Mouse (Mus musculus): ENCODE measurements around the gene Gab2.

Gene Gab2

GRCm38 (mm10) chr7:97315656-97316055, 234.3 kb downstream of the Gab2 start:
- DNase-seq (ENCODE audit: low spot score) = no peak

DNA sequence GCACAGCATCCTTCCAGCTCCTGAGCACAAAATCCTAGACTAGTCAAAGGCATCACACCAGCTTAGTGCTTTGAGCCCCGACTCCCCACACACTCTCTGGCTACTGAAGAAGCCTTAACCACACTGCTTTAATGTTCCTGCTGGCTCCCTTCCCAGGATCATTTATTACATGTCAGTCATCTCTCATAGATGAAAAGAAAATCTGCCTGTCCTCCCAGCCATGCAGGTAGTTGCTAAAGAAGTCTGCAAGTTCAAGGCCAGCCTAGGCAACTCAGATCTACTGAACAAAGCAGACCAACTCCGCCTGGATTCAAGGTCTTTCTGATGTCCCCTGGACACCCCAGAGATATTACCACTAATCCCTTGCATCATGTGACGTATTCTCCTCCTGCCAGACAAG, 236.3 kb downstream of the Gab2 start:
- no peak for DNase-seq (ENCODE audit: low spot score)

DNA sequence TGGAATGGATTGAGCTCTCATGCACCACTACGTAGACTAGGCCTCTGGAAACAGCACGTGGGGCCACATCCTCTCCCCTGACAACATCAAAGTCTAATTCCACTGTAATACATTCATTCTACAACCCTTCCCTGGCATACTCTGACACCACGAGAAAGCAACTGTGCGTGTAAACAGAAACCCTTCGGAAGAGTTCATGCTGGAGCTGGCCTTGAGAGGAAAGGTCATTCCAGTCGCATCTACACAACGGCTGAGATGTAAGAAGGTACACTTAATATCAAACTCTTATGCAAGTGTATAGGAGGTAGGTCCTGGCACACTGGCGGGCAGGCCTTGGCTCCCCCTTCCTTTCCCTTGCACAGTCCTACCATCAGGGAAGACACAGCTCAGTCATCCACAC, 243.0 kb downstream of the Gab2 start:
- DNase-seq (ENCODE audit: low spot score) = no peak

GRCm38 (mm10) chr7:97325156-97325985, 244.0 kb downstream of the Gab2 start:
- no peak for DNase-seq (ENCODE audit: low spot score)

DNA sequence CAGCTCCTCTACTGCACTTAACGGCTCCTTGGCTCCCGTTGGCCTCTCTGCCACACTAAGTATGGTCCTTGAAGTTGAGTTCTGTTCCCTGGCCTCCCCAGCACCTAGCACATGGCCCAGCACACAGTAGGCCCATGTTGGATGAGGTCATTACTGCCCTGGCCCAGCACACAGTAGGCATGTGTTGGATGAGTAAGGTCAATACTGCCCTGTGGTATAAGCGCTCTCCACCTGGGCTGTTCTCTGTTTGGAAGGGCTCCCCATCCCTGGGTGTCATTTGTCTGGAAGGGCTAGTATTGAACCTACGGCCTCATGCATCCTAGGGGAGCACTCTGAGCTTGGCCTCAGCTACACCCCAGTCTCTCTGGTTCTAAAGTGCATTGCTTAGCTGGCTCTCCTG, 246.0 kb downstream of the Gab2 start:
- no peak for DNase-seq (ENCODE audit: low spot score)

DNA sequence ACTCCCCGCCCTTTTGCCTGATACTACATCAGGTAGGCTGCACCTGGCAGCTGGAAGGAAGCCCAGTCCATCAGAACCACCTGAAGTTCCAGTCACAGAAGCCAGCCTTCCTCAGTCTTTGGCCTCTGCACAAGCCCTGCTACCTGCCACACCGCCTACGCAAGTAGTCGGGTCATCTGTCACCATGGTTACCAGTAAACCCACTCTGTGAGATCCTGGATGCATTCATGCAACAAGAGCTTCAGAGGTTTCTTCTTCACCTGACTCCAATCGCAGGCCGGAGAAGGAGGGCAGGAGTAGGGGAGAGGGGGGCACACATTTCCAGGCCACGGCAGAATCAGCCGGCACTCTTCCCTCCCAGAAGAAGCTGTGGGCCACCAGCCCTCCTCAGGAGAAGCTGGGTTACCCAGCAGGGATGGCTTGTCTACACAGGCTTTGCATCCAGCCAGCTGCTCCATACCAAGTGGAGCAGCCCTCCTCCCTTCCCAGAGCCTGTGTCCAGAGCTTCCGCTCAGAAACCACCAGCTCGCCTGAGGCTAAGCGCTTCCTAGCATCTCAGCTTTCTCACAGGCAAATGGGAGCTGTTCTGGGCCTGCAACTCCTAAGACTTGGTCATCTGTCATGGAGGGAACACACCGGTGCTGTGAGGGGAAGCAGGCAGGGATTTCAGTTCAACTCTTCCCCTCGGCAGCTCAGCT, 247.7 kb downstream of the Gab2 start:
- DNase-seq (ENCODE audit: low spot score) = no peak

- DNase-seq (ENCODE audit: low spot score) = no peak
These were observed 248.3 kb downstream of the Gab2 start for GRCm38 (mm10) chr7:97329676-97330075.

- no peak for DNase-seq (ENCODE audit: low spot score)
These were observed 249.7 kb downstream of the Gab2 start for GRCm38 (mm10) chr7:97330931-97331645.

GRCm38 (mm10) chr7:97331726-97332666, 250.6 kb downstream of the Gab2 start, which contains the start of the genes Usp35 and Kctd21:
TSS of gene Usp35 (minus strand) at chr7:97332020.
TSS of gene Kctd21 (plus strand) at chr7:97332327.
- DNase-seq (ENCODE audit: low spot score) = peak; percentile 87

DNA sequence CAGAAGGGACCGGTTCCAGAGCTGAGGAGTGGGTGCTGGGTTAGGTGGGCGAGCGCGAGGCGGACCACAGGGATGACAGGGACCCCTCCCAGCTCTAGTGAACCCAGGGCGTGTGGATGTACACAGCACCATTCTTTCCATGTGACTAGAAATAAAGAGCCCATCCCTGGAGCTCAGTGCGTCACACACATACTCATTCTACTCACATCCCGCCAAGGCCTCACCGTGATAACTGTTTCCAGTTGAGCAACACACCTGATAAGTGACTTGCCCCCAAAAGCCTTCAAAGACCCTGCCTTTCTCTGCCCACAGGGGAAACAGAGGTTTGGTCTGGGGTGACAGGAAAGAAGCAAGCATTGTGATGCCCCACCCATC, 251.3 kb downstream of the Gab2 start:
- peak; percentile 58 for DNase-seq (ENCODE audit: low spot score)

- peak; percentile 68 for DNase-seq (ENCODE audit: low spot score)
These were observed 251.9 kb downstream of the Gab2 start for GRCm38 (mm10) chr7:97333113-97333898.

DNA sequence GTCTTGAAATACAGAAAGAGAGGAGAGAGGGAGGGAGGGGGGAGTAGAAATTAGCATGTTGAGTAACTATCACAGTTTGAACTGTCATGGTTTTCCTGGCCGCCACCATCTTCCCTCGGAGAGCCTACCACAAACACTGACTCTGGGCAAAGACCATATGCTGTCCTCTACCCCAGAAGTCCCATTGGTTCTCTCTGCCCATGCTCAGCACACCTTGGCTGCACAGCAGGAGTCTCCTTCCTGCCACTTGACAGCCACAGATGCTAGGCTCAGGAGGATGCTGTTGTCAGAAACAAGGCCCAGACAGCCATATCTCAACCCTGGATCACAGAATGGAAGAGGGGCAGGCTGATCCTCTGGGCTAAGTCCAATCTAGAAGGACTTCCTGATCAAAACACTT, 253.0 kb downstream of the Gab2 start:
- no peak for DNase-seq (ENCODE audit: low spot score)

GRCm38 (mm10) chr7:97336678-97337077, 255.3 kb downstream of the Gab2 start:
- no peak for DNase-seq (ENCODE audit: low spot score)

DNA sequence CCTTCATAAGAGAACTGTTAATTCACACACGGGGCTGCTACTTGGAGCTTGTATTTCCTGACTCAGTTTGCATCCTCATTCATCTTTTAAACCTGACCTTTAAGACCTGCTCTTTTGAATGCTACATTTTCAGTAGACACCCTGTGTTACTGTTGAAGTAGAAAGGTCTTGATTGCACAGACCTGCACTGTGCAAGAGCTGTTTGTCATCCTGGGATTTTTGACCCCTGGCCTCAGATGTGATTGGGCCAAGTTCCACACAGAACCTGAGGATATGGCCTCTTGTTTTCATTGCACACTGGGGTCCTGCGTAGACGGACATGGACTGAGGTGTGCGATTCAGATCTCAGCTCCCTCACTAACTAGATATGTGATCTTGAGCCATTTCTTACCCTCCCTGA, 257.2 kb downstream of the Gab2 start:
- no peak for DNase-seq (ENCODE audit: low spot score)

DNA sequence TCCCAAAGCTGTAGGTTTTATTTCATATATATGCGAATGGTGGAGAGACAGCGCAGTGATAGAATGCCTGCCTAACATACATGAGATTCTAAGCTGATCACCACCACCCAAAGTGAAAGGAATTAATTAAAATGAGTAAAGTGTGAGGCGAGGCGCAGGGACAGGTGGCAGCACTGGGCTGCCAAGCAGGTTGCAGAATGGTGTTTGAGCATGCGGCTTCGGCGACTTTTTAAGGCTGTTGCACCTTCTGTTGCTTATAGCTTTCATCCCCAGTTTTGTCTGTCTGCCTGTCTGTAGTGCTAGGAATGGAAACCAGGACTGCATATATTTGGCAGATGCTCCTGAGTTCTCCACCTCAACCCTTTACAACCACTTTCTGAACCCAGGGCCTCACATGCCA, 258.2 kb downstream of the Gab2 start:
- DNase-seq (ENCODE audit: low spot score) = no peak

GRCm38 (mm10) chr7:97340907-97341849, 259.8 kb downstream of the Gab2 start:
- peak; percentile 15 for DNase-seq (ENCODE audit: low spot score)

GRCm38 (mm10) chr7:97342961-97343360, 261.6 kb downstream of the Gab2 start:
- DNase-seq (ENCODE audit: low spot score) = no peak

- DNase-seq (ENCODE audit: low spot score) = no peak
These were observed 263.3 kb downstream of the Gab2 start for GRCm38 (mm10) chr7:97344655-97345054.

GRCm38 (mm10) chr7:97345229-97345871, 264.0 kb downstream of the Gab2 start:
- DNase-seq (ENCODE audit: low spot score) = no peak

All from adipocyte (in vitro differentiated cells).